Mouse (Mus musculus): ENCODE measurements around the gene Gm20908.
"Not testable (repeated sequence)": the region's sequence is repeated elsewhere in the genome, so short reads cannot be mapped to it uniquely, and the experiment has no call there.

Gene Gm20908

GRCm38 (mm10) chrY:64472966-64473365, at the start of gene Gm20908:
Gene Gm20908 (plus strand): TSS chrY:64473266.
- DNase-seq (ENCODE audit: low read depth, low spot score), result not testable (repeated sequence)

Data from 3T3-L1 (cell line).